23 mouse cellular contexts compared by ENCODE assay signal in the genomic region with DNA sequence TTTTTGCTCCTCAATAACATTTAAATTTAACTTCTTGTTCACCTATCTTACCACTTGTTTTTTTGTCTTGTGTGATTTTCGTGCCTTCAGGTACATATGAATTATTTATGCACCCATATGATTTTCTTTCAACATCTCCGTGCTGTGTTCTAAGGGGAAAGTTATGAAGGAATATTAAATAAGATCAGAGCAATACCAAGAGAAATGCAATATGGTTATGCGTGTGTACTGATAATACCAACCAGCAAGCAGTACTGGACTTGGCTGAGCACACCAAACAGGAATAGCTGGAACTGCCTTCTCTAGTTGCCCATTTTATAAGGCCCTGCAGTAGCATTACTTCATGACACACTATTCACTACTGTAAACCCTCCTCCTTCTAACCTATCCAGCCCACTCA. TPM values are rescaled to one million over a fixed set of nuclear protein-coding genes. Genes with fewer than 3 reads are reported as not detected.
A peak's percentile ranks its signal among the peaks of the same experiment; 100 is the strongest.
DNase-seq lines count a peak whose midpoint lies in the region; ATAC-seq and TF ChIP-seq lines count a peak whose summit lies in the region.
"Had no signal": no experiment of that assay in that cellular context is flagged by ENCODE, and none has a peak within 500 bp of the region (broad histone marks: within the 10 kb centered on the region; RNA-seq: fewer than 3 reads in every experiment).

No protein-coding gene starts in this region.

- no peak overlapping the region for H3K4me2 ChIP-seq in midbrain, embryonic 15.5 days
- no peak overlapping the region for H3K4me2 ChIP-seq in midbrain, embryonic 11.5 days
- H3K4me2 ChIP-seq in midbrain, postnatal 0 days (ENCODE audit: low read depth, low read length, poor library complexity, severe bottlenecking) = no peak overlapping the region
- H3K4me2 ChIP-seq: embryonic facial prominence, embryonic 12.5 days; forebrain, embryonic 13.5 days; forebrain, embryonic 15.5 days had no signal

- no peak overlapping the region for H3K4me3 ChIP-seq in midbrain, embryonic 15.5 days
- no peak overlapping the region for H3K4me3 ChIP-seq in midbrain, embryonic 11.5 days (ENCODE audit: low read depth, low read length)
- H3K4me3 ChIP-seq in midbrain, postnatal 0 days (ENCODE audit: low read depth, low read length) = no peak overlapping the region
- H3K4me3 ChIP-seq: embryonic facial prominence, embryonic 10.5 days; embryonic facial prominence, embryonic 12.5 days; forebrain, embryonic 13.5 days; forebrain, embryonic 15.5 days had no signal

- H3K36me3 ChIP-seq in midbrain, embryonic 15.5 days (replicated peaks) = no peaks in the 10 kb centered on the region
- no peaks in the 10 kb centered on the region for H3K36me3 ChIP-seq in midbrain, embryonic 11.5 days (ENCODE audit: control insufficient read depth, insufficient read depth, low read length)
- H3K36me3 ChIP-seq in midbrain, postnatal 0 days (ENCODE audit: insufficient read depth, low read length) = no peaks in the 10 kb centered on the region
- H3K36me3 ChIP-seq: embryonic facial prominence, embryonic 10.5 days; embryonic facial prominence, embryonic 12.5 days; forebrain, embryonic 15.5 days; G1E had no signal

- TF ChIP-seq CTCF in midbrain, postnatal 0 days (IDR thresholded peaks at IDR 0.05) = no peak

- no peaks in the 10 kb centered on the region for H3K9me3 ChIP-seq in midbrain, embryonic 15.5 days
- H3K9me3 ChIP-seq in midbrain, embryonic 11.5 days (ENCODE audit: control insufficient read depth, low read length) = no peaks in the 10 kb centered on the region
- H3K9me3 ChIP-seq in midbrain, postnatal 0 days (ENCODE audit: low read length) = no peaks in the 10 kb centered on the region
- H3K9me3 ChIP-seq: embryonic facial prominence, embryonic 10.5 days; embryonic facial prominence, embryonic 12.5 days; forebrain, embryonic 13.5 days; forebrain, embryonic 15.5 days; G1E had no signal

- H3K4me1 ChIP-seq in midbrain, embryonic 15.5 days = peaks cover 6% of the 10 kb centered on the region; the same call in 1 of the 2 replicates
- no peaks in the 10 kb centered on the region; the same call in 1 of the 2 replicates for H3K4me1 ChIP-seq in midbrain, embryonic 11.5 days (ENCODE audit: control insufficient read depth, insufficient read depth, low read length)
- H3K4me1 ChIP-seq in midbrain, postnatal 0 days (ENCODE audit: insufficient read depth, low read length) = peaks cover 3% of the 10 kb centered on the region; the same call in 1 of the 2 replicates
- H3K4me1 ChIP-seq: embryonic facial prominence, embryonic 12.5 days; forebrain, embryonic 15.5 days had no signal

- no peaks in the 10 kb centered on the region for H3K27me3 ChIP-seq in midbrain, embryonic 15.5 days (replicated peaks)
- no peaks in the 10 kb centered on the region for H3K27me3 ChIP-seq in midbrain, embryonic 11.5 days (ENCODE audit: control insufficient read depth, insufficient read depth, low read length)
- no peaks in the 10 kb centered on the region for H3K27me3 ChIP-seq in midbrain, postnatal 0 days (ENCODE audit: insufficient read depth, low read length)
- H3K27me3 ChIP-seq: CH12.LX; embryonic facial prominence, embryonic 12.5 days; forebrain, embryonic 13.5 days; forebrain, embryonic 15.5 days had no signal

- WGBS in midbrain, embryonic 15.5 days = 67% methylated on average over 3 of the region's 3 CpGs
- WGBS in midbrain, embryonic 11.5 days = 90% methylated on average over 3 of the region's 3 CpGs
- WGBS in midbrain, postnatal 0 days = 50% methylated on average over 3 of the region's 3 CpGs

- H3K27ac ChIP-seq in midbrain, embryonic 15.5 days = no peak overlapping the region
- H3K27ac ChIP-seq in midbrain, embryonic 11.5 days (ENCODE audit: low read depth, low read length) = no peak overlapping the region
- no peak overlapping the region for H3K27ac ChIP-seq in midbrain, postnatal 0 days (ENCODE audit: low read depth, low read length)
- H3K27ac ChIP-seq: embryonic facial prominence, embryonic 10.5 days; embryonic facial prominence, embryonic 12.5 days; forebrain, embryonic 13.5 days; forebrain, embryonic 15.5 days had no signal

- peak; percentile 35; the same call in 1 of the 2 replicates for ATAC-seq in midbrain, embryonic 15.5 days (replicated peaks)
- no peak for ATAC-seq in midbrain, embryonic 11.5 days (ENCODE audit: low FRiP score)
- peak; percentile 65; the same call in 1 of the 2 replicates for ATAC-seq in midbrain, postnatal 0 days (ENCODE audit: low FRiP score)
- ATAC-seq: activated CD4-positive, CD25-positive, alpha-beta regulatory T cell, adult 4 months; CD4-positive, CD25-positive, alpha-beta regulatory T cell, adult 4 months; forebrain, embryonic 13.5 days; forebrain, embryonic 15.5 days; Patski had no signal

- no peak overlapping the region for H3K9ac ChIP-seq in midbrain, embryonic 15.5 days
- H3K9ac ChIP-seq in midbrain, embryonic 11.5 days (ENCODE audit: low read length) = no peak overlapping the region
- H3K9ac ChIP-seq in midbrain, postnatal 0 days (replicated peaks; ENCODE audit: low read length, poor library complexity, severe bottlenecking) = no peak overlapping the region
- H3K9ac ChIP-seq: embryonic facial prominence, embryonic 12.5 days; forebrain, embryonic 13.5 days; forebrain, embryonic 15.5 days had no signal

- peak; percentile 49 for DNase-seq in heart, adult 11 months
- no peak for DNase-seq in heart, adult 9 months (ENCODE audit: low spot score in 2 of 2)
- no peak for DNase-seq in midbrain, embryonic 11.5 days (ENCODE audit: low spot score, missing footprints)
- no peak for DNase-seq in midbrain, postnatal 0 days (ENCODE audit: low spot score)
- DNase-seq: adrenal gland, adult 8-10 months; adrenal gland, postnatal 14 days; adrenal gland, postnatal 36 days; B cell, adult 2 months; cerebellum, adult 11-12 months; cerebellum, adult 2 months; cerebellum, adult 9-10 months; cerebellum, postnatal 10 days; cerebellum, postnatal 25 days had no signal

RNA-seq across cellular contexts. Expression of a gene that starts 33.0 kb away (rescaled TPM):
- polyA plus RNA-seq in midbrain, embryonic 15.5 days (2015; fragmentation: Nextera tagmentation; extraction: Ambion mirVana) = 8.9 and 9.7 TPM in 2 replicates
- 16.7 and 16.9 TPM in 2 replicates for polyA plus RNA-seq in midbrain, embryonic 11.5 days (2014; fragmentation: Nextera tagmentation; extraction: Ambion mirVana)
- total RNA-seq in midbrain, postnatal 0 days (2014; rRNA removed) = 6.2 and 8.0 TPM in 2 replicates
- polyA plus RNA-seq in midbrain, postnatal 0 days (2015; fragmentation: Nextera tagmentation; extraction: Ambion mirVana) = 4.7 and 5.2 TPM in 2 replicates
